Mouse (Mus musculus): ENCODE results near the gene Kcp. TPM values are rescaled to one million over a fixed set of nuclear protein-coding genes. Genes with fewer than 3 reads are reported as not detected.

Kcp gene
- polyA plus RNA-seq, 1 experiment from 2014 or later: 32.8 TPM

DNA sequence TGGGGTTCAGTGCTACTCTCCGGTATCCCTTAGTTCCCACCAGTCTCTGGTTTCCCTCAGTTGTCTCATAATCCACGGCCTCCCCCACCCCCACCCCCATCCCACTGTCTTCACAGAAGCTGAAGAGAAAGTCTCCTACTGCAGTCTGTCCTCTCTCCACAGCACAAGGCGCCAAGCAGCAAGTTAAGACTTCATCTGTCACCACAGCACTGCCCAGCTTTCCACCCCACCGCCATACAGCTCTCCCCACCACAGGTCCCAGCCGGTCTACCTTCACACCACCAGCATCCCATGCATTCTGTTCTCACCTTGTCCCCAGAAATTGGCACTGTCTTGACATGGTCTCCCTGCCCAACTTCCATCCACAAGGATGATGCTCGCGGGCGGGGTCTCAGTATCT, 918 bp downstream of the Kcp start:
- H3K4me1 ChIP-seq (ENCODE audit: control insufficient read depth, insufficient read depth, low read length): peaks cover 13% of the 10 kb centered on the region; the same call in 1 of the 2 replicates
- no peak overlapping the region for H3K27ac ChIP-seq (ENCODE audit: low read depth, low read length)
- peak overlapping the region; percentile 68 for H3K4me3 ChIP-seq (ENCODE audit: low read length)
- H3K9ac ChIP-seq (ENCODE audit: low read depth, low read length): peak overlapping the region; percentile 68
- H3K36me3 ChIP-seq (ENCODE audit: control insufficient read depth, insufficient read depth, low read length): peaks cover 7% of the 10 kb centered on the region; the same call in 1 of the 2 replicates
- ATAC-seq (ENCODE audit: low FRiP score, low TSS enrichment): peak; percentile 2; the same call in 1 of the 2 replicates
- H3K27me3 ChIP-seq (ENCODE audit: control insufficient read depth, insufficient read depth, low read length): no peaks in the 10 kb centered on the region
- no peaks in the 10 kb centered on the region for H3K9me3 ChIP-seq (ENCODE audit: control insufficient read depth, low read length)
- WGBS: 15% methylated on average over 8 of the region's 8 CpGs
- peak overlapping the region; percentile 72 for H3K4me2 ChIP-seq (replicated peaks; ENCODE audit: low read depth, low read length)

DNA sequence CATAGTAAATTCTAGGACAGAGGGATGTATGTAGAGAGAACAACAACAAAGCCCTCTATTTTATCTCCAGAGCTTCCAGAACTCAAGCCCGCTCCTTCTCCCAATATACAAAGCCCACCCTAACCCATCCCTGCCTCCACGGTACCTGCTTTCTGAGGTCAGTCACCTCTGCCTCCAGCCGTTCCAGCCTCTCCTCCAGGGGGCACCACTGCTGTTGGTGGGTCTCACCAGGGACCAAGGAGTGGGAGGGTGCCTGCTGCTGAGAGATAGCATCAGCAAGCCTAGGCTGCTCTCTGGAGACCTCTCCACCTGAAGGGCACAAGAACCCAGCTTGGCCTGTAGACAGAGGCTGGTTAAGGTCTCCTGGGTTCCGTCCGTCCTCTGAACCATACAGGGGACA, 2.3 kb downstream of the Kcp start:
- Histone ChIP-seq H3K27ac (ENCODE audit: low read depth, low read length) (no peak overlapping the region), H3K4me1 (ENCODE audit: control insufficient read depth, insufficient read depth, low read length) (peaks cover 13% of the 10 kb centered on the region; the same call in 1 of the 2 replicates)

DNA sequence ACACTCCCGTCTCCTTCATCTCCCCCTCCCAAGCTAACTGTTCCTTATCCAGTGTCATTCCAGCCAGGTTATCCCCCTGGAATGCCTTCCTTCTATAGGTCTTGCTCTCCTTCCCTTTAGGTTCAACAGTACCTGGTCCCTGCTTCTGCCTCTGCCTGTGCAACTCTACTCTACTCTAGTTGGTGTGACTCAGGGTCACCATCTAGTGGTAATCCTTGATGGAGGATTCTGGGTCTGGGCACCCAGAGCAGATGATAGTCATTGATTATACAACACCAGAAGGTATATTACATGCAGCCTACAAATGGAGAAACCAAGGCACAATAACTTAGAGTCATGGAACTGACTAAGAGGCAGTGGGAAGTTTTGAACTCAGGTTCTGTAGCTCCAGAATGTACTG, 6.2 kb downstream of the Kcp start:
- 88% methylated on average over 1 of the region's 1 CpGs for WGBS
- Histone ChIP-seq H3K36me3 (ENCODE audit: control insufficient read depth, insufficient read depth, low read length) (peaks cover 15% of the 10 kb centered on the region), H3K4me3 (ENCODE audit: low read length) (no peak overlapping the region), H3K4me2 (replicated peaks; ENCODE audit: low read depth, low read length) (no peak overlapping the region), H3K4me1 (ENCODE audit: control insufficient read depth, insufficient read depth, low read length) (peaks cover 7% of the 10 kb centered on the region; the same call in 1 of the 2 replicates), H3K27me3 (ENCODE audit: control insufficient read depth, insufficient read depth, low read length) (no peaks in the 10 kb centered on the region), H3K9ac (ENCODE audit: low read depth, low read length) (no peak overlapping the region), H3K9me3 (ENCODE audit: control insufficient read depth, low read length) (no peaks in the 10 kb centered on the region), H3K27ac (ENCODE audit: low read depth, low read length) (no peak overlapping the region)
- no peak for ATAC-seq (ENCODE audit: low FRiP score, low TSS enrichment)

More for the DNA sequence above, 2.3 kb downstream of the Kcp start:
- no peak overlapping the region for H3K9ac ChIP-seq (ENCODE audit: low read depth, low read length)
- no peaks in the 10 kb centered on the region for H3K27me3 ChIP-seq (ENCODE audit: control insufficient read depth, insufficient read depth, low read length)
- WGBS: 92% methylated on average over 5 of the region's 5 CpGs
- no peaks in the 10 kb centered on the region for H3K9me3 ChIP-seq (ENCODE audit: control insufficient read depth, low read length)
- H3K4me3 ChIP-seq (ENCODE audit: low read length): no peak overlapping the region
- ATAC-seq (ENCODE audit: low FRiP score, low TSS enrichment): no peak
- H3K36me3 ChIP-seq (ENCODE audit: control insufficient read depth, insufficient read depth, low read length): peaks cover 7% of the 10 kb centered on the region; the same call in 1 of the 2 replicates
- no peak overlapping the region for H3K4me2 ChIP-seq (replicated peaks; ENCODE audit: low read depth, low read length)

DNA sequence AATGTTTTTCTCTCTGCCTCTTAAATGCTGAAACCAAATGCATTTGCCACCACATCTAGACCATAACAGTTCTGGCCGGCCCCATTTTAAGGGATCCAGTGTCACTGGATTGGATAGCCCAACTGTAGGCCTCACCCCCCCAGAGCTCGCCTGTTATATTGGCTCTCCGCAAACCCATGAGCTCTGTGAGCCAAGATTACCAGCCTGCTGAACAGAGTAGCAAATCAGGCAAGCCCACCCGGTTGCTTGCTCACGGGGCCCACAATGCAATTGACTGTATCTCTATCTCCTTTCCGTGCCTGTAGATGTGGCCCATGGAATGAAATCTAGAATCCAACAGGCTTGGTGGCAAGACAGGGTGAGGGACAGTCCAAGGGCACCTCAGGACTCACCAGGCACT, 6.9 kb downstream of the Kcp start:
- Histone ChIP-seq H3K4me3 (ENCODE audit: low read length) (no peak overlapping the region), H3K4me2 (replicated peaks; ENCODE audit: low read depth, low read length) (no peak overlapping the region), H3K9me3 (ENCODE audit: control insufficient read depth, low read length) (no peaks in the 10 kb centered on the region), H3K4me1 (ENCODE audit: control insufficient read depth, insufficient read depth, low read length) (0 out of 2 replicates have a peak, but pooled peaks cover 2% of the 10 kb centered on the region), H3K27me3 (ENCODE audit: control insufficient read depth, insufficient read depth, low read length) (no peaks in the 10 kb centered on the region), H3K36me3 (ENCODE audit: control insufficient read depth, insufficient read depth, low read length) (peaks cover 15% of the 10 kb centered on the region), H3K27ac (ENCODE audit: low read depth, low read length) (no peak overlapping the region), H3K9ac (ENCODE audit: low read depth, low read length) (no peak overlapping the region)
- ATAC-seq (ENCODE audit: low FRiP score, low TSS enrichment): no peak
- 91% methylated on average over 6 of the region's 6 CpGs for WGBS

- no peaks in the 10 kb centered on the region for H3K4me1 ChIP-seq (ENCODE audit: control insufficient read depth, insufficient read depth, low read length)
- no peak for ATAC-seq (ENCODE audit: low FRiP score, low TSS enrichment)
- H3K4me3 ChIP-seq (ENCODE audit: low read length): no peak overlapping the region
- no peak overlapping the region for H3K9ac ChIP-seq (ENCODE audit: low read depth, low read length)
- 91% methylated on average over 7 of the region's 7 CpGs for WGBS
- H3K36me3 ChIP-seq (ENCODE audit: control insufficient read depth, insufficient read depth, low read length): peaks cover 15% of the 10 kb centered on the region
- no peaks in the 10 kb centered on the region for H3K9me3 ChIP-seq (ENCODE audit: control insufficient read depth, low read length)
- H3K4me2 ChIP-seq (replicated peaks; ENCODE audit: low read depth, low read length): no peak overlapping the region
- H3K27ac ChIP-seq (ENCODE audit: low read depth, low read length): no peak overlapping the region
- no peaks in the 10 kb centered on the region for H3K27me3 ChIP-seq (ENCODE audit: control insufficient read depth, insufficient read depth, low read length)
Measured at GRCm38 (mm10) chr6:29500177-29500576, 7.6 kb downstream of the Kcp start.

DNA sequence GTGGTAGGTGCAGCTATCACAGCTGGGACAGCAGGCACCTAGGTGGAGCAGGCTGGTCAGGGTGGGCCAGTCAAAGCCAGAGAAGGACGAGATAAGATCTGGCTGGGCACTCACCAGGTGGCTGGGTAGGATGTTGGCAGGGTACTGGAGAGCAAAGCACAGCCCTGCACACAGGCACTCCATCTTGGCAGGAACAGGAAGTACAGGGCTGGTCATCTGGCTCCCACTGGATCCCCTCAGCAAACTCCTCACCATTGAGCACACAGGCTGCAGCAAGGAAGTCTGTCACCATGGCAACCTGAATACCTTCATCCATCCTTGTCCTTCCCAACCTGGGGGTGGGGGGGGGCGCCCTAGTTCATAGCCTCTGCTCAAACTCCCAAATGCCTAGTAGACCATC, 10.0 kb downstream of the Kcp start:
- 62% methylated on average over 2 of the region's 2 CpGs for WGBS
- H3K4me2 ChIP-seq (replicated peaks; ENCODE audit: low read depth, low read length): no peak overlapping the region
- H3K4me3 ChIP-seq (ENCODE audit: low read length): no peak overlapping the region
- H3K36me3 ChIP-seq (ENCODE audit: control insufficient read depth, insufficient read depth, low read length): peaks cover 11% of the 10 kb centered on the region
- no peak overlapping the region for H3K9ac ChIP-seq (ENCODE audit: low read depth, low read length)
- 0 out of 2 replicates have a peak, but pooled peaks have one; percentile 34 for ATAC-seq (ENCODE audit: low FRiP score, low TSS enrichment)
- no peak overlapping the region for H3K27ac ChIP-seq (ENCODE audit: low read depth, low read length)
- H3K27me3 ChIP-seq (ENCODE audit: control insufficient read depth, insufficient read depth, low read length): no peaks in the 10 kb centered on the region
- no peaks in the 10 kb centered on the region for H3K4me1 ChIP-seq (ENCODE audit: control insufficient read depth, insufficient read depth, low read length)
- no peaks in the 10 kb centered on the region for H3K9me3 ChIP-seq (ENCODE audit: control insufficient read depth, low read length)

DNA sequence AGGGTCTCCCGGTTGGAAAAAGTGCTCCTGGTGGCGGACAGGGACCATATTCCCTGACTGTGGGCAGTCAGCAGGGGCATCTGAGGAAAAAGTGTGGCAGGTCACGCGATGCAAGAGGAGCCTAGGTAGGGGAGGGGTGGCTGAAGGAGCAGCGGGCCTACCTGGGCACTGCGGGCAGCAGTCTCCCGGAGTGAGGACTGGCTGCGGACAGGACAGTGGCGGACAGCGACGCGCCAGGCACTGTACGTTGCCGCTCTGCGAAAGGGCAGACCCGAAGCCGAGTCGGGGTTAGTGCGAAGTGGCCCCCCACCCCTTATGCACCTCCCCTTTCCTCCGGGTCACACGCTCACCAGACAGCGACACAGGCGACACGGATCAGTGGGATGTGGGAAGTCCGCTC, 11.5 kb downstream of the Kcp start:
- no peak overlapping the region for H3K4me3 ChIP-seq (ENCODE audit: low read length)
- 41% methylated on average over 25 of the region's 25 CpGs for WGBS
- H3K27ac ChIP-seq (ENCODE audit: low read depth, low read length): no peak overlapping the region
- peaks cover 8% of the 10 kb centered on the region for H3K36me3 ChIP-seq (ENCODE audit: control insufficient read depth, insufficient read depth, low read length)
- no peaks in the 10 kb centered on the region for H3K9me3 ChIP-seq (ENCODE audit: control insufficient read depth, low read length)
- peak overlapping the region; percentile 32 for H3K4me2 ChIP-seq (replicated peaks; ENCODE audit: low read depth, low read length)
- no peak overlapping the region for H3K9ac ChIP-seq (ENCODE audit: low read depth, low read length)
- H3K27me3 ChIP-seq (ENCODE audit: control insufficient read depth, insufficient read depth, low read length): no peaks in the 10 kb centered on the region
- no peaks in the 10 kb centered on the region for H3K4me1 ChIP-seq (ENCODE audit: control insufficient read depth, insufficient read depth, low read length)
- no peak for ATAC-seq (ENCODE audit: low FRiP score, low TSS enrichment)

GRCm38 (mm10) chr6:29494101-29494500, 13.7 kb downstream of the Kcp start:
- H3K4me3 ChIP-seq (ENCODE audit: low read length): no peak overlapping the region
- no peaks in the 10 kb centered on the region for H3K4me1 ChIP-seq (ENCODE audit: control insufficient read depth, insufficient read depth, low read length)
- H3K27me3 ChIP-seq (ENCODE audit: control insufficient read depth, insufficient read depth, low read length): no peaks in the 10 kb centered on the region
- 84% methylated on average over 4 of the region's 4 CpGs for WGBS
- H3K9me3 ChIP-seq (ENCODE audit: control insufficient read depth, low read length): no peaks in the 10 kb centered on the region
- peaks cover 12% of the 10 kb centered on the region for H3K36me3 ChIP-seq (ENCODE audit: control insufficient read depth, insufficient read depth, low read length)
- no peak overlapping the region for H3K27ac ChIP-seq (ENCODE audit: low read depth, low read length)
- no peak for ATAC-seq (ENCODE audit: low FRiP score, low TSS enrichment)
- H3K4me2 ChIP-seq (replicated peaks; ENCODE audit: low read depth, low read length): no peak overlapping the region
- no peak overlapping the region for H3K9ac ChIP-seq (ENCODE audit: low read depth, low read length)

- Histone ChIP-seq H3K9me3 (ENCODE audit: control insufficient read depth, low read length) (no peaks in the 10 kb centered on the region), H3K27ac (ENCODE audit: low read depth, low read length) (no peak overlapping the region), H3K4me3 (ENCODE audit: low read length) (no peak overlapping the region), H3K9ac (ENCODE audit: low read depth, low read length) (no peak overlapping the region), H3K27me3 (ENCODE audit: control insufficient read depth, insufficient read depth, low read length) (no peaks in the 10 kb centered on the region), H3K4me2 (replicated peaks; ENCODE audit: low read depth, low read length) (no peak overlapping the region), H3K36me3 (ENCODE audit: control insufficient read depth, insufficient read depth, low read length) (peaks cover 11% of the 10 kb centered on the region; the same call in 1 of the 2 replicates), H3K4me1 (ENCODE audit: control insufficient read depth, insufficient read depth, low read length) (no peaks in the 10 kb centered on the region)
- no peak for ATAC-seq (ENCODE audit: low FRiP score, low TSS enrichment)
- 47% methylated on average over 2 of the region's 2 CpGs for WGBS
Measured at GRCm38 (mm10) chr6:29485951-29486350, 21.8 kb downstream of the Kcp start.
